Mouse (Mus musculus): ENCODE data around the gene Mecr.

The Mecr gene

GRCm38 (mm10) chr4:131836891-131837491 lies 6.3 kb upstream of the Mecr start:
- DNase-seq, result peak; percentile 58

GRCm38 (mm10) chr4:131837872-131838524 lies 5.3 kb upstream of the Mecr start, which contains the start of gene Ptpru:
Gene Ptpru (minus strand): TSS chr4:131838288.
- peak; percentile 94 for DNase-seq

GRCm38 (mm10) chr4:131845991-131846778 lies 2.9 kb downstream of the Mecr start:
- DNase-seq, result no peak

GRCm38 (mm10) chr4:131848082-131848481 lies 4.8 kb downstream of the Mecr start:
- DNase-seq, result no peak

GRCm38 (mm10) chr4:131849986-131850638 lies 6.8 kb downstream of the Mecr start:
- DNase-seq, result peak; percentile 78

- DNase-seq, result no peak
Observed at GRCm38 (mm10) chr4:131854950-131855349, 11.7 kb downstream of the Mecr start.

- DNase-seq, result peak; percentile 87
Observed at GRCm38 (mm10) chr4:131860492-131861340, 17.4 kb downstream of the Mecr start.

GRCm38 (mm10) chr4:131861341-131861739 lies 18.1 kb downstream of the Mecr start:
- no peak for DNase-seq

- DNase-seq, result no peak
Observed at GRCm38 (mm10) chr4:131872672-131873292, 29.5 kb downstream of the Mecr start.

GRCm38 (mm10) chr4:131873293-131874168 lies 30.3 kb downstream of the Mecr start, which contains the start of gene Srsf4:
Gene Srsf4 (plus strand): TSS chr4:131873617.
- DNase-seq, result peak; percentile 98

- DNase-seq, result no peak
Observed at GRCm38 (mm10) chr4:131874169-131874536, 30.9 kb downstream of the Mecr start.

GRCm38 (mm10) chr4:131874567-131874966 lies 31.3 kb downstream of the Mecr start:
- no peak for DNase-seq

GRCm38 (mm10) chr4:131875242-131875641 lies 32.0 kb downstream of the Mecr start:
- DNase-seq, result no peak

GRCm38 (mm10) chr4:131876836-131877235 lies 33.6 kb downstream of the Mecr start:
- no peak for DNase-seq

GRCm38 (mm10) chr4:131879692-131880091 lies 36.4 kb downstream of the Mecr start:
- no peak for DNase-seq

GRCm38 (mm10) chr4:131881306-131881705 lies 38.0 kb downstream of the Mecr start:
- DNase-seq, result no peak

- no peak for DNase-seq
Observed at GRCm38 (mm10) chr4:131883571-131883970, 40.3 kb downstream of the Mecr start.

- peak; percentile 47 for DNase-seq
Observed at GRCm38 (mm10) chr4:131885376-131885775, 42.1 kb downstream of the Mecr start.

- DNase-seq, result no peak
Observed at GRCm38 (mm10) chr4:131888564-131888963, 45.3 kb downstream of the Mecr start.

GRCm38 (mm10) chr4:131890692-131891091 lies 47.4 kb downstream of the Mecr start:
- DNase-seq, result no peak

GRCm38 (mm10) chr4:131897109-131897508 lies 53.8 kb downstream of the Mecr start:
- no peak for DNase-seq

Data from kidney, postnatal 14 days (tissue).